In the genomic region with DNA sequence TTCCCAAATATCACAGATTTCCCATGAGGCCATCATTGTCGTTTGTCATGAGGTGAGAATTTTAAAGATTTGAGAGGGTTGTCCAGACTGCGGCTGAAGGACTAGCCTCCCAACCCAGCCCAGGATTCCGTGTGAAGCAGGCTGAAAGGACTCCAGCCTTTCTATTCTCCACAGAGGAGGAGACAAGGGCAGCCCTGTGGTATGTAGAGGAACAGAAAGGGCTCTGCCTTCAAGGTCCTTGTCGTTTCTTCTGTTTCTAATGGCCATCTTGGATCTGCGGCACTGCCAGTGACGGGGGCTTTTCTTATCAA, we compare ENCODE assay signal across 14 mouse cellular contexts.
"Had no signal": no experiment of that assay in that cellular context is flagged by ENCODE, and none has a peak within 500 bp of the region (broad histone marks: within the 10 kb centered on the region; RNA-seq: fewer than 3 reads in every experiment).

No protein-coding gene starts in this region.

- H3K4me3 ChIP-seq: intestine, embryonic 15.5 days; layer of hippocampus, adult 2 months; limb, embryonic 12.5 days; lung, embryonic 15.5 days; megakaryocyte, embryonic 14.5 days; midbrain, embryonic 13.5 days; myocyte; neural tube, embryonic 15.5 days had no signal

- H3K4me1 ChIP-seq: intestine, embryonic 15.5 days; lung, embryonic 15.5 days had no signal

- H3K4me2 ChIP-seq: intestine, embryonic 15.5 days; limb, embryonic 12.5 days; lung, embryonic 15.5 days; midbrain, embryonic 13.5 days; neural tube, embryonic 15.5 days had no signal

- H3K27me3 ChIP-seq: intestine, embryonic 15.5 days; limb, embryonic 12.5 days; lung, embryonic 15.5 days; midbrain, embryonic 13.5 days had no signal

- H3K27ac ChIP-seq: intestine, embryonic 15.5 days; layer of hippocampus, adult 2 months; limb, embryonic 12.5 days; lung, embryonic 15.5 days; macrophage; midbrain, embryonic 13.5 days; neural tube, embryonic 15.5 days had no signal

- H3K9me3 ChIP-seq: intestine, embryonic 15.5 days; limb, embryonic 12.5 days; lung, embryonic 15.5 days; megakaryocyte, embryonic 14.5 days; midbrain, embryonic 13.5 days; neural tube, embryonic 15.5 days had no signal

- H3K9ac ChIP-seq: intestine, embryonic 15.5 days; limb, embryonic 12.5 days; lung, embryonic 15.5 days; midbrain, embryonic 13.5 days; neural tube, embryonic 15.5 days had no signal

- H3K36me3 ChIP-seq: intestine, embryonic 15.5 days; limb, embryonic 12.5 days; lung, embryonic 15.5 days; midbrain, embryonic 13.5 days; neural tube, embryonic 15.5 days had no signal

- DNase-seq: lung, postnatal 14 days; right cerebral cortex, adult 18-20 months; right cerebral cortex, postnatal 25 days; thymus, adult 18-20 months; thymus, postnatal 14 days had no signal

- ATAC-seq: intestine, embryonic 15.5 days; midbrain, embryonic 13.5 days had no signal
